Mouse (Mus musculus) kidney, adult 2 months (tissue): ENCODE measurements around the gene Vars2.

Experiments used
- CTCF ChIP-seq: fragments of 200-500 bp; conservative IDR thresholded peaks from 2 replicates; pipeline ENCODE4 v1.5.1; 2011; ENCODE audit warnings: low read depth, mild to moderate bottlenecking, control low read depth, low read length, moderate library complexity, mixed read lengths; ENCODE audit not compliant: insufficient read depth, insufficient read length
- POLR2A ChIP-seq: fragments of 200-500 bp; IDR thresholded peaks from one replicate; pipeline ENCODE4 v1.6.1; 2011; ENCODE audit warnings: low read depth, low read length, control low read depth

DNA sequence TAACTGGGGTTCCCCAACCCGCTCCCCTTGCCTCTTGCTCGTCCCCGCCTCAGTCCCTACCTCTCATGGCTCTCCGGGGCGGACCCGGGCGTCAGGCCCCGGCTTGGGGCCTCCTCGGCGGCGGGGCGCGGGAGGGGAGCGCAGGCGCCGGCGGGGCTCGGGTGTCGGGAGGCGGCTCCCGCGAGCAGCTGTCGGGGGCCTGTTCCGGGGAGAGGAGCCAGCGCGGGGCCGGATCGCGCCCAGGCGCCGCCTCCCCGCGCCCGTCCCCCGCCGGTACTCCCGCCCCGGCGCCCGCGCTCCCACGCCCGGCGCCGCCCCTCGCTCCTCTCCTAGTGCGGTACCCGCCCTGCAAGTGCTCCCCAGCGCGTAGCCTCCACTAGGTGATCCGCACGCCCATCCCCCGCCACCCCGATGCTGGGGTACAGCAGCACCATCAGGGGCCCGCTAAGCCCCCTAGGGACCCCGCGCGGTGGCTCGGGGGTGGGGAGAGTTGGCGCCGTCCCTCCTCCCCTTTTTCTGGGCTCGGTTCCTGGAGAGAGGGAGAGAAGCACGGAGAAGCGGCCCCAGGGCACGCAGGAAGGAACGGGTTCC is 33.1 kb upstream of the Vars2 start:
- no peak for TF ChIP-seq CTCF
- no peak for TF ChIP-seq POLR2A
